Mouse (Mus musculus): ENCODE data around the gene Cdk19. TPM values are rescaled to one million over a fixed set of nuclear protein-coding genes. Genes with fewer than 3 reads are reported as not detected.

The Cdk19 gene
- polyA plus RNA-seq, 1 experiment from 2014 or later, result 10.2 TPM

- no peak overlapping the region for H3K27ac ChIP-seq
- ATAC-seq (ENCODE audit: insufficient number of reproducible peaks, low FRiP score, low TSS enrichment, low read depth), result no peak
- no peaks in the 10 kb centered on the region for H3K27me3 ChIP-seq
- no peaks in the 10 kb centered on the region for H3K9me3 ChIP-seq
- 86% methylated on average over 9 of the region's 9 CpGs for WGBS
- H3K36me3 ChIP-seq, result no peaks in the 10 kb centered on the region
- peaks cover 20% of the 10 kb centered on the region for H3K4me1 ChIP-seq
- no peak overlapping the region for H3K4me2 ChIP-seq
- H3K9ac ChIP-seq, result no peak overlapping the region
- H3K4me3 ChIP-seq, result no peak overlapping the region
These were observed 14.7 kb downstream of the Cdk19 start for GRCm38 (mm10) chr10:40354081-40354480.

- Histone ChIP-seq H3K4me3 (no peak overlapping the region), H3K4me1 (peaks cover 21% of the 10 kb centered on the region), H3K9ac (no peak overlapping the region), H3K36me3 (no peaks in the 10 kb centered on the region), H3K27me3 (no peaks in the 10 kb centered on the region), H3K4me2 (no peak overlapping the region), H3K27ac (no peak overlapping the region), H3K9me3 (no peaks in the 10 kb centered on the region)
- whole genome bisulfite sequencing, result 88% methylated on average over 1 of the region's 1 CpGs
- no peak for ATAC-seq (ENCODE audit: insufficient number of reproducible peaks, low FRiP score, low TSS enrichment, low read depth)
These were observed 15.2 kb downstream of the Cdk19 start for GRCm38 (mm10) chr10:40354556-40354955.

GRCm38 (mm10) chr10:40358166-40358565 is 18.8 kb downstream of the Cdk19 start:
- WGBS, result 62% methylated on average over 2 of the region's 2 CpGs
- no peak for ATAC-seq (ENCODE audit: insufficient number of reproducible peaks, low FRiP score, low TSS enrichment, low read depth)

GRCm38 (mm10) chr10:40359131-40359530 is 19.8 kb downstream of the Cdk19 start:
- Histone ChIP-seq H3K36me3 (no peaks in the 10 kb centered on the region), H3K27ac (no peak overlapping the region), H3K9me3 (no peaks in the 10 kb centered on the region), H3K27me3 (no peaks in the 10 kb centered on the region), H3K9ac (no peak overlapping the region), H3K4me2 (no peak overlapping the region), H3K4me3 (no peak overlapping the region), H3K4me1 (peaks cover 12% of the 10 kb centered on the region; the same call in 1 of the 2 replicates)
- WGBS, result 35% methylated on average over 2 of the region's 2 CpGs
- no peak for ATAC-seq (ENCODE audit: insufficient number of reproducible peaks, low FRiP score, low TSS enrichment, low read depth)

More at GRCm38 (mm10) chr10:40358166-40358565, 18.8 kb downstream of the Cdk19 start:
- Histone ChIP-seq H3K27ac (no peak overlapping the region), H3K9me3 (no peaks in the 10 kb centered on the region), H3K4me1 (peaks cover 12% of the 10 kb centered on the region; the same call in 1 of the 2 replicates), H3K4me2 (no peak overlapping the region), H3K9ac (no peak overlapping the region), H3K4me3 (no peak overlapping the region), H3K27me3 (no peaks in the 10 kb centered on the region), H3K36me3 (no peaks in the 10 kb centered on the region)

- 24% methylated on average over 4 of the region's 4 CpGs for WGBS
- Histone ChIP-seq H3K9ac (no peak overlapping the region), H3K27me3 (no peaks in the 10 kb centered on the region), H3K4me2 (no peak overlapping the region), H3K27ac (no peak overlapping the region), H3K36me3 (no peaks in the 10 kb centered on the region), H3K4me3 (no peak overlapping the region), H3K9me3 (no peaks in the 10 kb centered on the region), H3K4me1 (peaks cover 9% of the 10 kb centered on the region; the same call in 1 of the 2 replicates)
- no peak for ATAC-seq (ENCODE audit: insufficient number of reproducible peaks, low FRiP score, low TSS enrichment, low read depth)
These were observed 23.6 kb downstream of the Cdk19 start for GRCm38 (mm10) chr10:40363004-40363403.

- 69% methylated on average over 5 of the region's 5 CpGs for WGBS
- H3K27ac ChIP-seq, result no peak overlapping the region
- no peak for ATAC-seq (ENCODE audit: insufficient number of reproducible peaks, low FRiP score, low TSS enrichment, low read depth)
These were observed 25.4 kb downstream of the Cdk19 start for GRCm38 (mm10) chr10:40364642-40365361.

GRCm38 (mm10) chr10:40365991-40366390 is 26.6 kb downstream of the Cdk19 start:
- WGBS, result 92% methylated on average over 2 of the region's 2 CpGs
- no peak for ATAC-seq (ENCODE audit: insufficient number of reproducible peaks, low FRiP score, low TSS enrichment, low read depth)
- Histone ChIP-seq H3K36me3 (no peaks in the 10 kb centered on the region), H3K4me2 (no peak overlapping the region), H3K27me3 (no peaks in the 10 kb centered on the region), H3K27ac (no peak overlapping the region), H3K4me1 (peaks cover 16% of the 10 kb centered on the region), H3K9me3 (no peaks in the 10 kb centered on the region), H3K9ac (no peak overlapping the region), H3K4me3 (no peak overlapping the region)

More at GRCm38 (mm10) chr10:40364642-40365361, 25.4 kb downstream of the Cdk19 start:
- peaks cover 11% of the 10 kb centered on the region for H3K4me1 ChIP-seq
- H3K9ac ChIP-seq, result no peak overlapping the region
- H3K36me3 ChIP-seq, result no peaks in the 10 kb centered on the region
- no peaks in the 10 kb centered on the region for H3K9me3 ChIP-seq
- no peak overlapping the region for H3K4me2 ChIP-seq
- no peaks in the 10 kb centered on the region for H3K27me3 ChIP-seq
- no peak overlapping the region for H3K4me3 ChIP-seq

GRCm38 (mm10) chr10:40368516-40368915 is 29.2 kb downstream of the Cdk19 start:
- H3K4me2 ChIP-seq, result no peak overlapping the region
- peaks cover 29% of the 10 kb centered on the region for H3K4me1 ChIP-seq
- no peak overlapping the region for H3K4me3 ChIP-seq
- no peak overlapping the region for H3K9ac ChIP-seq
- no peaks in the 10 kb centered on the region for H3K9me3 ChIP-seq
- no peak overlapping the region for H3K27ac ChIP-seq
- H3K27me3 ChIP-seq, result no peaks in the 10 kb centered on the region
- 45% methylated on average over 1 of the region's 1 CpGs for WGBS
- H3K36me3 ChIP-seq, result no peaks in the 10 kb centered on the region
- ATAC-seq (ENCODE audit: insufficient number of reproducible peaks, low FRiP score, low TSS enrichment, low read depth), result no peak

GRCm38 (mm10) chr10:40370156-40370555 is 30.8 kb downstream of the Cdk19 start:
- Histone ChIP-seq H3K4me3 (no peak overlapping the region), H3K36me3 (no peaks in the 10 kb centered on the region), H3K4me1 (peaks cover 29% of the 10 kb centered on the region), H3K27me3 (no peaks in the 10 kb centered on the region), H3K9ac (no peak overlapping the region), H3K4me2 (no peak overlapping the region), H3K9me3 (no peaks in the 10 kb centered on the region), H3K27ac (no peak overlapping the region)
- ATAC-seq (ENCODE audit: insufficient number of reproducible peaks, low FRiP score, low TSS enrichment, low read depth), result no peak

- Histone ChIP-seq H3K27me3 (no peaks in the 10 kb centered on the region), H3K27ac (peak overlapping the region; percentile 64), H3K4me1 (peaks cover 30% of the 10 kb centered on the region), H3K4me3 (no peak overlapping the region), H3K9ac (no peak overlapping the region), H3K9me3 (no peaks in the 10 kb centered on the region), H3K36me3 (no peaks in the 10 kb centered on the region), H3K4me2 (peak overlapping the region; percentile 25; the same call in 1 of the 2 replicates)
- ATAC-seq (ENCODE audit: insufficient number of reproducible peaks, low FRiP score, low TSS enrichment, low read depth), result no peak
- 36% methylated on average over 8 of the region's 8 CpGs for WGBS
These were observed 32.0 kb downstream of the Cdk19 start for GRCm38 (mm10) chr10:40371184-40371913.

- no peak overlapping the region for H3K4me3 ChIP-seq
- H3K4me1 ChIP-seq, result peaks cover 31% of the 10 kb centered on the region
- peak overlapping the region; percentile 71 for H3K27ac ChIP-seq
- no peaks in the 10 kb centered on the region for H3K36me3 ChIP-seq
- 20% methylated on average over 11 of the region's 11 CpGs for WGBS
- H3K9ac ChIP-seq, result no peak overlapping the region
- no peaks in the 10 kb centered on the region for H3K9me3 ChIP-seq
- peak; percentile 76 for ATAC-seq (ENCODE audit: insufficient number of reproducible peaks, low FRiP score, low TSS enrichment, low read depth)
- no peaks in the 10 kb centered on the region for H3K27me3 ChIP-seq
- peak overlapping the region; percentile 25 for H3K4me2 ChIP-seq
These were observed 32.7 kb downstream of the Cdk19 start for GRCm38 (mm10) chr10:40371914-40372675.

- Histone ChIP-seq H3K27ac (no peak overlapping the region), H3K4me3 (no peak overlapping the region), H3K36me3 (no peaks in the 10 kb centered on the region), H3K4me2 (no peak overlapping the region), H3K4me1 (peaks cover 30% of the 10 kb centered on the region), H3K27me3 (no peaks in the 10 kb centered on the region), H3K9me3 (no peaks in the 10 kb centered on the region), H3K9ac (no peak overlapping the region)
- WGBS, result 93% methylated on average over 5 of the region's 5 CpGs
- ATAC-seq (ENCODE audit: insufficient number of reproducible peaks, low FRiP score, low TSS enrichment, low read depth), result no peak
These were observed 34.4 kb downstream of the Cdk19 start for GRCm38 (mm10) chr10:40373749-40374148.
